Mouse (Mus musculus): Measurements from ENCODE around the gene Tbkbp1.

The Tbkbp1 gene

DNA sequence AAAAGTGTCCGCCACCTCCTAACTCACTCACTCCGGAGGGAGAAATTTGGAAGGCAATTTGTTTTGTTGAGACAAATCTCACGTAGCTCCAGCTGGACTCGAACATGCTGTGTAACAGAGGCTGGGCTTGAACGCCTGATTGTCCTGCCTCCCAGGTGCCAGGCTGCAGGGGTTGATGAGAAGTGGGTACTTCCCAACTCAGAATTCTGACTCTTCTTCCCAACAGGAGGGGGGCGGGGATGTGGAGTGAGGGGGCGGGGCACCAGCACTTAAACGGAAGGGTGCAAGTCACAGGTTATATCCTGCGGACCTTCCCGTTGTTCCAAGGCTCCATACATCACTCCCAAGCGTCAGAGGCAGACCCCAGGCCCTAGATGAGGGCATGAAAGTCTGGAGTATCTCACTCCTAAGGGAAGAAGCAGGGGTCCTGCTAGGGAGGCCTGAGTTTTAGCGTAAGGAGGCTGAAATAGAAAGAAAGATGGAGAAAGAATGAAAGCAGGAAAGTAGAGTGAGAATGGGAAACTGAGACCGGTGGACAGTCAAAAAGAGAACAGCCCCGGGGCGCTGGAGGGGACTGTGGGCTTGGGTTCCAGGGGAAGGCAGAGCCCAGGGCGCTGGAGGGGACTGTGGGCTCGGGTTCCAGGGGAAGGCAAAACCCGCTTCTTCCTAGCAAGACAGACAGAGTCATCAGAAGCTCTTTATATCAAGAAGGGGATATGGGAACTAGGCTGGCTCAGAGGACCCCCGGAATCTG lies 23.6 kb downstream of the Tbkbp1 start:
- DNase-seq (ENCODE audit: low spot score in 2 of 2) = no peak

DNA sequence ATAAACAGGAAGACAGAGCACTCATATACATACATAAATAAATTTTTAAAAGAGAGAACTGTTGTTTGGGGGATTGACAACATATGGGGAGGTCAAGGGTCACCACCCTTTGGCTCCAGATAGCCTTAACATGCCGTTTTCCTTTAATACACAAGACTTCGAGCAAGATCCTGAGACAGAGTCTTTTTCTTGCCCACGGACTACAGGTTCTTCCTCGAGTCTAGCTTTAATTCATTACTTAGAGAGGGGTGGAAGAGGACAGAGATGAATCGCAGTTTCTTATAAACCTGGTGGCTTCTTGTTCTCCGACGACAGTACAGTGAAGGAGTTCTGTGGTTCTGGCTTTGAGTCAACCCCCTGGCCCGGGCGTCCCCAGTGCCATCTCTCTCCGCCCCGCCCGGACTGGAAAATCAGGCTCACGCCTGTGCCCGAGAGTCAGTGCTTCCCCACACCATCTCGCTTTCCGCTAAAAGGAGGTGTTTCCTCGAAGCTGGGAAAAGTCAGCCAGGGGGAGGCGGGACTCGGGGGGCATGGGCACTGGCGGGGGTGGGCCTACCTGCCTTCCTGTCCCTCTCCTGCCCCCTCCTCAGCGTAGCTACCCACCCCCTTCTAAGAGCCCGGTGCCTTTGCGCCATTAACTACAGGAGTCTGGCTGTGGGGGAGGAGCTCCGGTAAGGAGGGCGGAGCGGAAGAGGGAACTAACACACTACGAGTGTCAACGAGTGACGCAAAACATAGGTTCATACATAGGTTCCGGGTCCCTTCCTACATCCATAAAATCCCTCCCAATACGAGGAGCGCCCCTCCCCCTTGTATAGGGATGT lies 24.4 kb downstream of the Tbkbp1 start:
- peak; percentile 78 to 79 for DNase-seq (ENCODE audit: low spot score in 2 of 2)

DNA sequence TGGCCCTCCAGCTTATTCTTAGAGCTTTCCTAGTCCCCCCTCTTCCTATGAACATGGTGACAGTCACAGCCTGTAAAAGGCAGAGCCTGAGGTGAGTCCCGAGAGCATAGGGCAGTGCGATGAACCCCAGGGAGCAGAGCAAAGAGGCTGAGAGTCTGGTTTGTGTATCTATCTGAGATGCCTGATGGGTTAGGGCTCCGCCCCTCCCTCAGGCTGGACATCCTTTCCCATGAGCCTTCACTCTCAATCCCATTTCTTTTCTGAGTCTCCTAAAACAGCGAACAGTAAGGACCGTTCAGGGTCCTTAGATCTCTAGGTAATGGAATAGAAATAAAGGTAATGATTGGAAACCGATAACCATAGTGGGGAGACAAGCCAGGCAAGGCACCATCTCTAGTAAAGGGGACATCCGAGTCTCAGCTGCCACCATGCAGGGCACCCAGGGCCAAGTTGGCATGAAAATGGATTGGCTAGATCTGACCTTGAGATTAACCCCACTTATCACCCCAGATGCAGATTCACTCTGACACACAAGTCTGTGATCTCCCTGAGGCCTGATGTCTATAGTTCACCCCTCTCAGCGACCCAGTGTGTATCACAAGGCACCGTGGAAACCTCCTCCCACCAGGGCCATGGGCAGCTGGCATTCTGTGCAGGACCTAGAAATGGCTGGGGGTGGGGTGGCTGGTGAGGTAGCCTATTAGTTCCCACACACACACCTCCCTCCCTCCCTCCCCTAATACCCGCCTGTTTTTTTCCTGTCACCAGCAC lies 26.8 kb downstream of the Tbkbp1 start:
- no peak for DNase-seq (ENCODE audit: low spot score in 2 of 2)

DNA sequence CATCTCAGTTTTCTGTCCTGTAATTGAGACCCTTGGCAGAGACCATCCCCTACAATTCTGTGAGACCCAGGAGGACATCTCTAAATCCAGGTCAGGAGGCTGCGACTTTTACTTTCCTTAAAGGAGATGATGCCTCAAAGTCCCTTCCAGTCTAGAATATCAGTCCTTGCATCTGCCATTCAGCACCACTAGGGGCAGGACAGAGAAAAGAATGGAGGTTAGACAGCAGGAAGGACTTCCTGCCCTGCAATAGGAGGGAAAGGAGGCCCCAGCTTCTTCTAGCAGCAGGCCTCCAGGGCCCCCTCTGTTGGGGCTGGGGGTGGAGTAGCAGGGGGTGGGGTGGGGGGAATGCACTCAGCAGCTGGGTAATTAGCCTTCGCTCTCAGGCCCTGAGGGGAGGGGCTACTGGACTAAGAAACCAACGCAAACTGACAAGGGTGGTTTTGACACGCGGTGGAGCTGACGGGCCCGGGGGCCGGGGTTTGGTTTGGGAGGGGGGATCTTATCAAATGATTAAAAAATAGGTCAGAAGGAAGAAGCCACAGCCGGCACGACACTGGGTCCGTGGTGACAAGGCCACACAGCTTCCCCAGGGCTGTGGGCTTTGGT lies 27.9 kb downstream of the Tbkbp1 start:
- DNase-seq (ENCODE audit: low spot score in 2 of 2) = peak; percentile 61 to 82

DNA sequence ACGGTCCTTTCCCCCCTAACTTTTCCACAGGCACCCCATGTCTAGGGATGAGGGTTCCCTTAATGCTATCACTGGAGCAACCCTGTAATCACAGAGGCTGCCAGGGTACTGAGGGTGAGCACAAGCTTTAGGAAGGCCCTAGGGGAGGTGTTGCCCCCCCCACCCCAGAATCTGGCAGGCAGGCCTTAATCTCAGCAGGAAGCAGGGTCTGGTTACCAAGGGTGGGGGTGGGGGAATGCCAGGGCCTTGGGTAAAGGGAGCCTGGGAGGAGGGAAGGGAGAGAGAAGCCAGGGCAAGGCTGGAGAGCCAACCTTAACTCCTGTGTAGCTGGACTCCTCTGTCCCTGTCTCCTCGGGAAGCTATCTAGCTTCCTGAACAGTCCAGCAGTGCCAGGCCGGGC lies 30.7 kb downstream of the Tbkbp1 start:
- no peak for DNase-seq (ENCODE audit: low spot score in 2 of 2)

DNA sequence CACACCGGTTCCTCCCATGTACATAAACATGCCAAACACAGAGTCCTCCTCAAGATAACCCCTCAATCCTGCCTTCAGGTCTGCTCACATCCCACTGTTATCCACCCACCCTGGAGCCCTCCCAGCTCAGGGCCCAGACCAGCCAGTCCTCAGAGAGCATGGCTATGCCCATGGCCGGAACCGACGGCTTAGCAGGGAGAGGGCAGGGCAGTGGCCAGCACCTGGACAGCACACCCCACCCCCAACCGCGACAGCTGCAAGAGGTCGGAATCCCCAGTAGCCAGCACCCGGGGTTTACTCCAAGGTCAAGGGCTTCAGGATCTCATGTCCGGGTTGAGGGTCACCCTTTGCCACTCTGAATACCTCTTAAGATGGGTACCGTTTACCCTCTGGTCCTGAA lies 31.1 kb downstream of the Tbkbp1 start:
- DNase-seq (ENCODE audit: low spot score in 2 of 2) = no peak

DNA sequence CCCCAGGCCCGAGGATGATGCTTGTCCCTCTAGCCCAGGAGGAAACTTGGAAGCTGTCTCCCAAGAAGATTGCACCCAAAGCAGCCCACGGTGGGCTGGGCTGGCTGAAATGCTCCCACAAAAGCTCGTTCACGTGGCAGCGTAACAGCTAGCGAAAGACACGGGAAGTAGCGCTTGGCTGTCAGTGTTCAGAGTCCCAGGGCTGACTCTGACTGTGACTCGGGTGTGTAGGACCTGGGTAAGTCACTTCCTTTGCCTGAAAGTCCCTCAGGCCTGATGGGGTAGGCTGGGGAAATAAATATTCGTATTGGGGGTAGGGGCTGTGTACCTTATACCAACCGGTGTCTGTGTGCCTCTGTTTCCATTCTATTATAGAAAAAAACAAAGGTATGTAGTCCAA lies 35.5 kb downstream of the Tbkbp1 start:
- peak in 1 of 2 experiments; percentile 40 for DNase-seq (ENCODE audit: low spot score in 2 of 2)

DNA sequence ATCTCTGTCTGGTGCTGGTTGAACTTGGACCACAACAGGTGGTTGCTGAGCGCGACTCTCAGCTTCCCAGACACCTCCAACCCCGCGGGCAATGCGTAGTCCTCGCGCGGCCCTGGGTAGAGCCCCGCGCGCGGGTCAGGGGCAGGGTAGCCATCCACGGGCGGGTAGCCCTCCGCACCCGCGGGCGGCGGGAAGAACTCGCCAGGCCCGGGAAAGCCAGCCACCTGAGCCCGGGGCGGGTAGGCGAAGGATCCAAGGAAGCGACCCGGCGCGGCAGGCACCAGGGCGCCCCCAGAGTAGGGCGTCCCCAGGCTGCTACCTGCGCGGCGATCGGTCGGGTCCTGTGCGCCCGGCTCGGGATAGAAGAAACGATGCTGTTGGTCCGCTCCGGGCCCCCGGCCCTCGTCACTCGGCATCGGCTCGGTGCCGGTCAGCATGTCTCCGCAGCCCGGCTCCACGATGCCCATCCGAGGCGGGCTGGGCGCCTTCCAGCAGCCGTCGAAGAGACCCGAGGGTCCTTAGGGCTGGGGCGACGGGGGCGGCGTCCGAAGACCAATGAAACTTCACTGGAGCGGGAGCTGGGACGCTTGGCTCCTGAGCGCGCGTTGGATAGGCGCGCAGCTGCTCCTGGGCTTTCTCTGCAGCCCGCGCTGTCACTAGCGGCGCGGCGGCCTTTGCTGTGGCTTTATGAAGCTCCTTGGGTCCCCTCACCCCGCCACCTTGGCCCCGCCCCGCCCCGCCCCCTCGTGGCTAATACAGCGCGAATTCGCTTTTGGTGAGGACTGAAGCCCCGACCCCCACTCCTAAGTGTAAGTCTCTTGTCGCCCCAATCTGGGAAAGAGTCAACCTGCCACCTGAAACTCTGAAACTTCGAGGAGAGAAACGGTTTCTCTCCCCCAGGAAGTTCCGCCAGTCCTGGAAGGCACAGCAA lies 36.4 kb downstream of the Tbkbp1 start, which contains the start of gene Tbx21:
TSS of gene Tbx21 (minus strand) at position 661 of the 931 bp plus-strand sequence.
- DNase-seq (ENCODE audit: low spot score in 2 of 2) = peak; percentile 45 to 54

DNA sequence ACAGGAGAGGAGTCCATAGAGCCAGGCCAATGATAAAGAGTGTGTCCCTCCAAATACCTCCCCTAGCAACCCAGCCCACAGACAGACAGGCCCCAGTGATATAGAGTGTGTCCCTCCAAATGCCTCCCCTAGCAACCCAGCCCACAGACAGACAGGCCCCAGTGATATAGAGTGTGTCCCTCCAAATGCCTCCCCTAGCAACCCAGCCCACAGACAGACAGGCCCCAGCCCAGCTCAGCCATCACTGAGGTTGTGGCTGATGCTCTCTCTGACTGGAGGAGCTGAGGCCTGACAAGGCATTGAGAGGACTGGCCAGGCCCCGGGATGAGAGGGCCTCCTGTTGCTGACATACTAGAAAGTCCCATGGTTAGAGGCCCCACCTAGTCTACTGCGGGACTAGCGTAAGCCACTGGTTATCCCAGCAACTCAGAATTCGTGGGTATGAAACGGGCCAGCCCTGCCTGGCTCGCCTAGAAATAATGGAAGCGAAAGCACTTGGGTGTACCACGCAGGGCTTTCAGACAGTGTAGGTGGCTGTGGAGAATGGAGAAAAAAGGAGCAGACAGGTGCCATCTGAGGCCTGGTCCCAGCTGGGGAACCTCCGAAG lies 38.7 kb downstream of the Tbkbp1 start:
- DNase-seq (ENCODE audit: low spot score in 2 of 2) = peak; percentile 43 to 68

DNA sequence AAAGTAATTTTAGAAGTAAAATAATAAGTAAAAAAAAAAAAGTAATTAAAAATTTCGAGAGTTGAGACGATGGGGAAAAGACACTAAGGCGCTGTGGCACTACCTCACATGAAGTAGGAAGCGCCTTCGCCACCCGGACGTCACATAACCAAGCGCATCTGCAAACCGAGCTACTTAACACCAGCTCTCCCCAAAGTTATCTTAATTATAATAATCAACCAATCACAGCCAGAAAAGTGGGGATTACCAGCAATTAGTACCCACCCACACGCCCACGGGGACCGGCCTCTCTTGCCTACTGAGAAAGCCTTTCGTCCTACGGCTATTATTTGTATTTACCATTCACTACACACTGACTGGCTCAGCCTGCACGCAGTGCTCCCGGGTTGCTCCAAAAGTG lies 42.3 kb downstream of the Tbkbp1 start:
- DNase-seq (ENCODE audit: low spot score in 2 of 2) = peak; percentile 35 to 64

DNA sequence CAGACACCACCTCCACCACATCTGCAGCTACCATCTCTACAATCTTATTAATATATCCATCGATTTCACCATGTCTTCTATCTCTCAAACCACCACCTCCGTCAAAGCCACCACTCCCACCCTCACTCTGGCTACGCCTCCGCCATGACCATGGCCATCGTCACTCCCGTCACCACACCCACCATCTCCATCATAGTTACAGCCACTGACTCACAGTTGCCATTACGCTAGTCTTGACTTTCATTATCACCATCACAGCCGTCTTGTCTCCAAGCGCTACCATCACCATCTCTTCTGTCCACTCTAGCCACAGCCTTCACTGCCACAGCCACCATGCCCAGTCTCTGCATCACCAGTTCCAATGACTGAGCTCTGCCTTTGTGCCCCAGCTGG lies 47.2 kb downstream of the Tbkbp1 start:
- DNase-seq (ENCODE audit: low spot score in 2 of 2) = peak; percentile 67 to 86

DNA sequence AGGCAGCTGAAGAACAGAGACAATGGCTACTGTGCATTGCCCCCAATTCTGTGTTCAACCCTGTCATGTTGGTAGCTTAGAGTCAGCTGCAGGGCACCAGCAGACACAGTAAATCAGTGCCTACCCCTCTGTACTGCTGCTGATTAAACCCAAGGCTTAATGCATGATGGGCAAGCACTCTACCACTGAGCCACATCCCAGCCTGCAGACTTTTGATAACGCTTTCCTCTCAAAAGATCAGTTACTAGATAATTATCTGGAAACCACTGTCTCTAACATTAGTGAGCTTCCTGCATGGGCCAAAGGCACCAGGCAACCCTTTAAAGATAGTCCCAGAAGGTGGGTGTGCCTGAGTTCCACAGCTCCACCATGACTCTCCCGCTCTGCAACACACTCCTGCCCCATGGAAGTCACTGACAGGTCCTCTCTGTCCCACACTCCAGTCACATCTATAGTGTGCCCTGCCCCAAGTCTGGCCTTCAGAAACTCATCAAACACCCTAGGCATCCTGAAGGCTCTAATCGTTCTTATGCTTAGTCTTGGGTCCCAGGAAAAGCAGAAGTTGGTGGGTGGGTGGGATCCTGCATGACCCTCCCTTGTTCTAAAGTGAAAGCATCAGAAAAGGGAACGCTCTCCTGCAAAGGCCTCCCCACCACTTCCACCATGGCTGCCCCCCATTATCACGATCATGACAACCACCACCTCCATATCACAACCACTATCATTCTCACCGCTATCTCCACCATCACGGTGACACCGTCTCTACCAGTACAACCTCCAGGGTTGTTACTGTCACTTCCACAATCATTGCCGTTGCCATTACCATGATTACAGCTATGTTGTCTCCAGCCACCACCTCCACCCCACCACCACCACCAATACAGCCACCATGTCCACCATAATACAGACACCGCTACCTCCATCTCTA lies 47.9 kb downstream of the Tbkbp1 start:
- DNase-seq (ENCODE audit: low spot score in 2 of 2) = no peak

DNA sequence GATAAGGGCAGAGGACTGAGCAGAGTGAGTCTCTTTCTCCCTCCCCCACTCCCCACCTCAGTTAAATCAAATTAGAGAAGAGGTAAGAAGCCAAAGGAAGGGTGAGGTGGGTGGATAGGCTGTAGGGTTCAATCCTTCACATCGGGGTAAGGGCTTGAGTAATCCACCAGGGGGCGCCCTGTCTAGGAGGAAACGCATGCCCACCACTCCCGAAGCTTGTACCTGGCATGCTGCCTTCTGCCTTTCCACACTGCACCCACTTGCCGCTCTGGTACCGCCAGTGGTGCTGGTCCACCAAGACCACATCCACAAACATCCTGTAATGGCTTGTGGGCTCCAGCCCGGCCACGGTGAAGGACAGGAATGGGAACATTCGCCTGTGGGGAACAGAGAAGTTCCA lies 49.6 kb downstream of the Tbkbp1 start:
- DNase-seq (ENCODE audit: low spot score in 2 of 2) = peak; percentile 75 to 83

DNA sequence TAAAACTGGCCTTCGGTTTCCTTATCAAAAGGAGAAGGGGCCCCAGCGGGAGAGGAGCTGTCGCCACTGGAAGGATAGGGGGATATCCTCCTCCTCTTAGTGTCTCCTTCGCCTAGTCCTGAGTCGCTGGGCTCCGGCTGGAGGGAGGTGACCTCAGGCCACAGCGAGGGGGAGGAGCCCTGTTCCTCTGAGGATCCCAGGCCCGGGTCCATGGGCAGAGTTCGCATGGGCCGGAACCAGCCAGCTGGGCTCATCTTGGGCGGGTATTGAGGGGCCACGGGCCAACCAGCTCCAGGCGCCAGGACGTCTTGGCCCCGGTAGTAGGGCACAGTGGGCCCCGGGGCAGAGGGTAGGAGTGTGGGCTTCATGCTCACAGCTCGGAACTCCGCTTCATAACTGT lies 52.5 kb downstream of the Tbkbp1 start:
- DNase-seq (ENCODE audit: low spot score in 2 of 2) = no peak

DNA sequence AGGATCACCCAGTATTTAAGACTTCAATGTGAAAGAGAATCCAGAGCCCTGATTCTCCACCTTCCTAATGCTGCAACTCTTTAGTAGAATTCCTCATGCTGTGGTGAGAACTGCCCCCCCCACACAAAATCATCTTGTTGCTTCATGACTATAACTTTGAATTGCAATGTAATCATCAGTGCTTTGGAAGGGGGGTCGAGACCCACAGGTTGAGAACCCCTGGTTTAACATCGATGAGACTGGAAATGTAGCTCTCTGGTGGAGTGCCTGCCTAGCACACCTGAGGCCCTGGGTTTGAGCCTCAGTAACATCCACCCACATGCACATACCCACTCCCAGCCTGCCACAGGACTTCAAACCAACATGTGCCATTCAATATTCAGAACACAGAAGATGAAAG lies 56.7 kb downstream of the Tbkbp1 start:
- DNase-seq (ENCODE audit: low spot score in 2 of 2) = no peak

DNA sequence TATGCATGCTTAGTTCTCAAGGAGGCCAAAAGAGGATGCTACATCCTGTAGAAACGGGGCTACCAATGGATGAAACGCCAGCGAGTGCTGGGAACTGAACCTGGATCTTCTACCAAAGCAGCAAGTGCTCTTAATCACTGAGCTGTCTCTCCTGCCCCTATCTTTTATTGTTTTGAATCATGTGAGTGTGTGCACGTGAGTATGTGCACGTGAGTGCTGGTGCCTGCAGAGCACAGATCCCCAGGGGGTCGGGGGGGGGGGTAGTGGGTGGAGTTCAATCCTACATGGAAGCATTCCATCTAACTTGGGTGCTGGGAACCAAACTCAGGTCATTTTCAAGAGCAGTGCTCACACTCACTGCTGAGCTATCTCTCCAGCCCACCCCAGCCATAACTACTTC lies 64.9 kb downstream of the Tbkbp1 start:
- no peak for DNase-seq (ENCODE audit: low spot score in 2 of 2)

All from natural killer cell, adult 2 months (primary cell).